Mouse (Mus musculus): ENCODE measurements around the gene Aspdh. TPM values are rescaled to one million over a fixed set of nuclear protein-coding genes. Genes with fewer than 3 reads are reported as not detected.
A peak's percentile ranks its signal among the peaks of the same experiment; 100 is the strongest.

Gene Aspdh
- polyA plus RNA-seq, 1 experiment = 8.7 TPM

GRCm38 (mm10) chr7:44469677-44470675 is 4.8 kb downstream of the Aspdh start:
- TF ChIP-seq CTCF (IDR thresholded peaks at IDR 0.05; ENCODE audit: extremely low read depth, insufficient read depth, low read length) = no peak
- TF ChIP-seq POLR2A (IDR thresholded peaks at IDR 0.05; ENCODE audit: extremely low read depth, insufficient read depth, low read length) = no peak
- Histone ChIP-seq H3K4me1 (ENCODE audit: control insufficient read depth, insufficient read depth, low read length) (0 out of 2 replicates have a peak, but pooled peaks cover 2% of the 10 kb centered on the region), H3K4me3 (ENCODE audit: insufficient read depth, low read length) (no peak overlapping the region), H3K27ac (ENCODE audit: insufficient read depth, low read length) (peak overlapping the region; percentile 40; the same call in 1 of the 2 replicates)

GRCm38 (mm10) chr7:44470696-44471612 is 5.8 kb downstream of the Aspdh start:
- Histone ChIP-seq H3K27ac (ENCODE audit: insufficient read depth, low read length) (no peak overlapping the region), H3K4me1 (ENCODE audit: control insufficient read depth, insufficient read depth, low read length) (peaks cover 2% of the 10 kb centered on the region; the same call in 1 of the 2 replicates), H3K4me3 (ENCODE audit: insufficient read depth, low read length) (no peak overlapping the region)
- TF ChIP-seq POLR2A (IDR thresholded peaks at IDR 0.05; ENCODE audit: extremely low read depth, insufficient read depth, low read length) (0 out of 2 replicates have a peak, but pooled peaks have one; percentile 6), CTCF (IDR thresholded peaks at IDR 0.05; ENCODE audit: extremely low read depth, insufficient read depth, low read length) (no peak)

- H3K4me3 ChIP-seq (ENCODE audit: insufficient read depth, low read length) = no peak overlapping the region
- H3K4me1 ChIP-seq (ENCODE audit: control insufficient read depth, insufficient read depth, low read length) = peaks cover 2% of the 10 kb centered on the region; the same call in 1 of the 2 replicates
- peak overlapping the region; percentile 41; the same call in 1 of the 2 replicates for H3K27ac ChIP-seq (ENCODE audit: insufficient read depth, low read length)
- TF ChIP-seq CTCF (IDR thresholded peaks at IDR 0.05; ENCODE audit: extremely low read depth, insufficient read depth, low read length) = no peak
- TF ChIP-seq POLR2A (IDR thresholded peaks at IDR 0.05; ENCODE audit: extremely low read depth, insufficient read depth, low read length) = 0 out of 2 replicates have a peak, but pooled peaks have one; percentile 23
These were observed 6.8 kb downstream of the Aspdh start for GRCm38 (mm10) chr7:44471880-44472557.

GRCm38 (mm10) chr7:44472558-44472885 is 7.3 kb downstream of the Aspdh start:
- H3K27ac ChIP-seq (ENCODE audit: insufficient read depth, low read length) = peak overlapping the region; percentile 93
- H3K4me3 ChIP-seq (ENCODE audit: insufficient read depth, low read length) = no peak overlapping the region
- peaks cover 2% of the 10 kb centered on the region; the same call in 1 of the 2 replicates for H3K4me1 ChIP-seq (ENCODE audit: control insufficient read depth, insufficient read depth, low read length)
- no peak for TF ChIP-seq CTCF (IDR thresholded peaks at IDR 0.05; ENCODE audit: extremely low read depth, insufficient read depth, low read length)
- TF ChIP-seq POLR2A (IDR thresholded peaks at IDR 0.05; ENCODE audit: extremely low read depth, insufficient read depth, low read length) = no peak

GRCm38 (mm10) chr7:44472961-44473646 is 7.9 kb downstream of the Aspdh start:
- TF ChIP-seq CTCF (IDR thresholded peaks at IDR 0.05; ENCODE audit: extremely low read depth, insufficient read depth, low read length) (no peak), POLR2A (IDR thresholded peaks at IDR 0.05; ENCODE audit: extremely low read depth, insufficient read depth, low read length) (no peak)
- Histone ChIP-seq H3K4me3 (ENCODE audit: insufficient read depth, low read length) (no peak overlapping the region), H3K27ac (ENCODE audit: insufficient read depth, low read length) (peak overlapping the region; percentile 93), H3K4me1 (ENCODE audit: control insufficient read depth, insufficient read depth, low read length) (peaks cover 2% of the 10 kb centered on the region; the same call in 1 of the 2 replicates)

- H3K27ac ChIP-seq (ENCODE audit: insufficient read depth, low read length) = peak overlapping the region; percentile 93
- TF ChIP-seq POLR2A (IDR thresholded peaks at IDR 0.05; ENCODE audit: extremely low read depth, insufficient read depth, low read length) (peak; percentile 31; the same call in 1 of the 2 replicates), CTCF (IDR thresholded peaks at IDR 0.05; ENCODE audit: extremely low read depth, insufficient read depth, low read length) (no peak)
- H3K4me1 ChIP-seq (ENCODE audit: control insufficient read depth, insufficient read depth, low read length) = peaks cover 2% of the 10 kb centered on the region; the same call in 1 of the 2 replicates
- no peak overlapping the region for H3K4me3 ChIP-seq (ENCODE audit: insufficient read depth, low read length)
These were observed 9.2 kb downstream of the Aspdh start for GRCm38 (mm10) chr7:44474419-44474818.

- no peak for TF ChIP-seq POLR2A (IDR thresholded peaks at IDR 0.05; ENCODE audit: extremely low read depth, insufficient read depth, low read length)
- no peak for TF ChIP-seq CTCF (IDR thresholded peaks at IDR 0.05; ENCODE audit: extremely low read depth, insufficient read depth, low read length)
- Histone ChIP-seq H3K27ac (ENCODE audit: insufficient read depth, low read length) (peak overlapping the region; percentile 72), H3K4me1 (ENCODE audit: control insufficient read depth, insufficient read depth, low read length) (peaks cover 2% of the 10 kb centered on the region; the same call in 1 of the 2 replicates), H3K4me3 (ENCODE audit: insufficient read depth, low read length) (no peak overlapping the region)
These were observed 9.9 kb downstream of the Aspdh start for GRCm38 (mm10) chr7:44475046-44475614.

All from cortical plate, adult 2 months (tissue).